Mouse (Mus musculus) intestine, postnatal 0 days (tissue): ENCODE measurements at regions not wholly inside any gene's neighbourhood (a gene's known extent, or its start where the extent isn't known, plus 50 kb on each side); places are given as distances from the start of the nearest gene placed in this dataset.

ENCODE experiments used
- ATAC-seq: fragments of 200-750 bp; cut with Nextera tagmentation; 2 replicates; pipeline ENCODE4 v1.8.0; 2017; ENCODE audit warnings: mild to moderate bottlenecking, moderate TSS enrichment, moderate library complexity
- H3K27ac ChIP-seq: fragments of 300-500 bp; sonication (generic); 2 replicates; pipeline ENCODE4 v1.5.1; 2014; ENCODE audit warnings: mild to moderate bottlenecking, low read depth, low read length, moderate library complexity
- H3K27me3 ChIP-seq: fragments of 300-500 bp; sonication (generic); replicated peaks from 2 replicates; pipeline ENCODE4 v1.6.1; 2014; ENCODE audit warnings: low read length, mixed read lengths; ENCODE audit not compliant: control insufficient read depth, insufficient read depth
- H3K36me3 ChIP-seq: fragments of 300-500 bp; sonication (generic); 2 replicates; pipeline ENCODE4 v1.6.1; 2014; ENCODE audit warnings: mild to moderate bottlenecking, moderate library complexity; ENCODE audit not compliant: control insufficient read depth, insufficient read depth
- H3K4me1 ChIP-seq: fragments of 300-500 bp; sonication (generic); replicated peaks from 2 replicates; pipeline ENCODE4 v1.6.1; 2014; ENCODE audit warnings: antibody characterized with exemption, low read length, mixed read lengths; ENCODE audit not compliant: control insufficient read depth, insufficient read depth
- H3K4me2 ChIP-seq: fragments of 300-500 bp; sonication (generic); replicated peaks from 2 replicates; pipeline ENCODE4 v1.6.1; 2014; ENCODE audit warnings: low read depth, mild to moderate bottlenecking, moderate library complexity
- H3K4me3 ChIP-seq: fragments of 300-500 bp; sonication (generic); 2 replicates; pipeline ENCODE4 v1.5.1; 2014; ENCODE audit warnings: low read depth, low read length
- H3K9ac ChIP-seq: fragments of 300-500 bp; sonication (generic); 2 replicates; pipeline ENCODE4 v1.6.1; 2014; ENCODE audit warnings: mild to moderate bottlenecking, low read depth, low read length
- H3K9me3 ChIP-seq: fragments of 300-500 bp; sonication (generic); 2 replicates; pipeline ENCODE4 v1.6.1; 2016; ENCODE audit warnings: mixed run types; ENCODE audit not compliant: control insufficient read depth
- CTCF ChIP-seq: sonication (generic); IDR thresholded peaks from 2 replicates; pipeline ENCODE4 v1.5.1; 2016; ENCODE audit warnings: low read depth, mild to moderate bottlenecking, control low read depth, antibody characterized with exemption, moderate library complexity
- WGBS: fragments of 180-500 bp; shearing (Covaris S2); extraction: QIAGEN DNeasy Blood & Tissue Kit; methylation state at CpG from one replicate; pipeline ENCODE4 v1.1.7; 2014; 5-methylcytosine and 5-hydroxymethylcytosine counted together

GRCm38 (mm10) chr3:39559460-39560041, 672.8 kb downstream of the Fat4 start:
- Histone ChIP-seq H3K4me1 (no peaks in the 10 kb centered on the region), H3K27me3 (no peaks in the 10 kb centered on the region), H3K4me2 (no peak overlapping the region), H3K9me3 (no peaks in the 10 kb centered on the region), H3K36me3 (no peaks in the 10 kb centered on the region), H3K4me3 (no peak overlapping the region), H3K9ac (no peak overlapping the region), H3K27ac (no peak overlapping the region)
- no peak for ATAC-seq
- WGBS = 79% methylated on average over 3 of the region's 3 CpGs
- TF ChIP-seq CTCF = no peak

DNA sequence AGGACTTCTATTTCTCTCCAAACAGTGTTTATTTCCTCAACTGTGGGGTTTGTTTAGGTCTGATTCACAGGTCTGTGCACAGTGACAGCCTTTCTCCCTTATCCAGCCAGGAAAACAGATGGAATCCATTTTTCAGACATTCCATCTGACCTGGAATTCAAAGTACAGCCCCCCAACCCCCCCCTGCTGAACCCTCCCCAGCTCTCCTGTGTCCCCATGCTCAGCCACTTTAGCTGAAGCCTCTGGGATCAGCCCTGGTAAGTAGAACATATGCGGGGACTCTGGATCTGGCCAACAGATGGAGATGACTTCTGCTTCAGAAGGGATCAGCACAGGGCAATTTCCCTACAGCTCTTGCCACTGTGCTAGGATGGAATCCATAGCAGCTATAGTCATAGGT, 674.2 kb downstream of the Fat4 start:
- no peak for ATAC-seq
- Histone ChIP-seq H3K27ac (no peak overlapping the region), H3K36me3 (no peaks in the 10 kb centered on the region), H3K4me3 (no peak overlapping the region), H3K27me3 (no peaks in the 10 kb centered on the region), H3K4me1 (no peaks in the 10 kb centered on the region), H3K4me2 (no peak overlapping the region), H3K9me3 (no peaks in the 10 kb centered on the region), H3K9ac (no peak overlapping the region)
- WGBS = 77% methylated on average over 1 of the region's 1 CpGs
- no peak for TF ChIP-seq CTCF

DNA sequence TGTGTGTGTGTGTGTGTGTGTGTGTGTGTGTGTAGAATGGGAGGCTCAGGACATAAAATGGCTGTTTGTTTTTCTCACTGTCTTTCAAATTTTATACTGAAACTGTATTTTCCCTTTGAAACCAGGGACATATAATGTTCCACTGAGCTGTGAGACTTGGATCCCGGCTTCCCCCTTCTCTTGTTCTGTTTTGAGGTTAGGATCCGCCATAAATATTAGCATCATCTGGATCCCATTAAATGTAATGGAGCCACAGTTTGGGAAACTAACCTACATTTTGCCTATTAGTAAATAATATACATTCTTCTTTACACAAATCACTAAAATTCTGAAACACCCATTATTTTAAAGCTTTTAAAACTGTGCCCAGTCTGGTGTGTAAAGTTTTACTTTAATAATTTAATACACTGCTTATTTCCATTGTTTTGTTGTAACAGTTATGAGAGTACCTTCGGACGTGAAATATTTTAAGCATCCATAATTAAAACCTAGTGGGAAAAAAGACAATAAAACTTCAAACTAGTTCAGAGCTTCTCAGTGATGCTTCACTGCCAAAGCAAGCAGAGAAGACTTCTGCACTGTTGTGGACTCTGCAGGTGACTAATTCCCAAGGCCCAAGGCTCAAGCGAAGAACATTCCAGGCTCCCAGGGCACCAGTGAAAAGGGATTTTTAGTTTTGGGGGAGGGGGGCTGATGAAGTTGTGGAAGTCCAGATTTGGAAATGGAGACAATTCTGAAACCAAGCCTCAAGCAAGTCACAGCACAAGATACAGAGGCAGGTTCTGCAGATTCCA, 684.9 kb downstream of the Fat4 start:
- Histone ChIP-seq H3K4me2 (no peak overlapping the region), H3K27me3 (no peaks in the 10 kb centered on the region), H3K9me3 (no peaks in the 10 kb centered on the region), H3K4me1 (no peaks in the 10 kb centered on the region), H3K27ac (no peak overlapping the region), H3K9ac (no peak overlapping the region), H3K4me3 (no peak overlapping the region), H3K36me3 (no peaks in the 10 kb centered on the region)
- TF ChIP-seq CTCF = no peak
- 82% methylated on average over 5 of the region's 5 CpGs for WGBS
- no peak for ATAC-seq

DNA sequence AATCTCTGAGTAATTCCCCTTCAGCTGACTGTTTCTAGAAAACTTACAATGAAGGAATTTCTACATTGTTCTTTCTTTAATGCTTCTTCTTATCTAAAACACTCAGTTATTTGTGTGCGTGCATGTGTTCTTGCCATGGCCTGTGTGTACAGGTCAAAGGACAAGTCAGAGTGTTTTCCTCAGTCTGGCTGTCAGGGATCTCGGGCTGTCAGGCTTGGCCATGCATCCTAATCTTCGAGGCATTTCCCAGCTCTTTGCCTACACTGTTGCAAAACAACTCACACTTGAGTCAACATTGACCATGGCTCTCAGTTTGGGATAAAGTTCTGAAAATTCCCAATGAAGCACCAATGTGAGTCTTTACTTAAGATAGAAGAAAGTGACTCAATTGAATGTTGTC, 688.5 kb downstream of the Fat4 start:
- ATAC-seq = no peak
- no peaks in the 10 kb centered on the region for H3K36me3 ChIP-seq
- no peaks in the 10 kb centered on the region for H3K4me1 ChIP-seq
- no peaks in the 10 kb centered on the region for H3K27me3 ChIP-seq
- H3K4me2 ChIP-seq = no peak overlapping the region
- H3K4me3 ChIP-seq = no peak overlapping the region
- 68% methylated on average over 3 of the region's 3 CpGs for WGBS
- no peak overlapping the region for H3K27ac ChIP-seq
- no peaks in the 10 kb centered on the region for H3K9me3 ChIP-seq
- no peak overlapping the region for H3K9ac ChIP-seq
- no peak for TF ChIP-seq CTCF

DNA sequence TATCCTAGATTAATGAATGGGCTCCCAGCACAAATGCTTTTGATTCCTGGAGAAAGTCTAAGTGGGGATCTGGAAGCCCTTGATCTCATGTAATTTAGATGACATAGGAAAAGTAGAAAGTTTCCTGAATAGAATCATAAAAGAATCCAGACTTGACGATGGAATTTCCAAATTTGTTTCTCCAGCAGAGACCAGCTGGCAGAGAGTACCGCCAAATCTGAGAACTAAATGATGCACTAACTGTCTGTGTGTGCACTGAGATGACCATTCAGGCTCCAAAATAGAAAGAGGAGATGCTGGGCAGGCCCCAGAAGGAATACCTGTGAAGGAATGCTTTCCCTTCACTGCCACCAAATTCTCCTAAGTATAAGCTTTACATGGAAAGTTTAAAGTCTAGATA, 704.6 kb downstream of the Fat4 start:
- H3K36me3 ChIP-seq = no peaks in the 10 kb centered on the region
- no peak overlapping the region for H3K4me2 ChIP-seq
- H3K9ac ChIP-seq = no peak overlapping the region
- no peaks in the 10 kb centered on the region for H3K9me3 ChIP-seq
- no peaks in the 10 kb centered on the region for H3K4me1 ChIP-seq
- no peak for TF ChIP-seq CTCF
- H3K4me3 ChIP-seq = no peak overlapping the region
- whole genome bisulfite sequencing = 64% methylated on average over 2 of the region's 2 CpGs
- H3K27me3 ChIP-seq = no peaks in the 10 kb centered on the region
- no peak overlapping the region for H3K27ac ChIP-seq
- ATAC-seq = no peak

- no peak overlapping the region for H3K4me2 ChIP-seq
- H3K27me3 ChIP-seq = no peaks in the 10 kb centered on the region
- no peak overlapping the region for H3K4me3 ChIP-seq
- no peak overlapping the region for H3K27ac ChIP-seq
- no peak overlapping the region for H3K9ac ChIP-seq
- no peaks in the 10 kb centered on the region for H3K9me3 ChIP-seq
- no peak for TF ChIP-seq CTCF
- no peaks in the 10 kb centered on the region for H3K4me1 ChIP-seq
- 70% methylated on average over 4 of the region's 4 CpGs for WGBS
- no peaks in the 10 kb centered on the region for H3K36me3 ChIP-seq
- ATAC-seq = no peak
Observed at GRCm38 (mm10) chr3:39592349-39593117, 705.8 kb downstream of the Fat4 start.
